Mouse (Mus musculus) gastrocnemius, adult 2 months (tissue): ENCODE data around the gene Igdcc4. TPM values are rescaled to one million over a fixed set of nuclear protein-coding genes. Genes with fewer than 3 reads are reported as not detected.
A peak's percentile ranks its signal among the peaks of the same experiment; 100 is the strongest.

Source experiments
- DNase-seq: peaks from one replicate; pipeline ENCODE4 v3.0.0; 2022
- H3K27ac ChIP-seq: fragments of 200-600 bp; 2 replicates; pipeline ENCODE4 v1.8.1; 2022; ENCODE audit warnings: mild to moderate bottlenecking
- H3K4me3 ChIP-seq: fragments of 200-600 bp; 2 replicates; pipeline ENCODE4 v1.8.1; 2022; ENCODE audit warnings: mild to moderate bottlenecking, moderate library complexity
- CTCF ChIP-seq: fragments of 200-600 bp; IDR thresholded peaks from 2 replicates; pipeline ENCODE4 v1.8.1; 2022; ENCODE audit warnings: antibody characterized with exemption, mild to moderate bottlenecking, moderate library complexity
- intact Hi-C: fragments of 180-260 bp; cut with DNase I; formaldehyde crosslinking; loops from one replicate; pipeline ENCODE4 v1.15.1; 2025
- total RNA-seq, 2 experiments: library from RNA; stranded (reverse); gene quantifications; 2 replicates each; pipeline ENCODE4 v1.2.3; 2021

Igdcc4 gene
- total RNA-seq, 2 experiments from 2014 or later: 22.1 to 34.4 TPM

GRCm38 (mm10) chr9:65148507-65148906 is 47.2 kb downstream of the Igdcc4 start:
- no peak overlapping the region for H3K27ac ChIP-seq
- intact Hi-C loops: no loop called here
- no peak for DNase-seq
- no peak overlapping the region for H3K4me3 ChIP-seq
- TF ChIP-seq CTCF: no peak

- Histone ChIP-seq H3K4me3 (no peak overlapping the region), H3K27ac (no peak overlapping the region)
- TF ChIP-seq CTCF: no peak
- intact Hi-C loops: no loop called here
- DNase-seq: no peak
These were observed 51.5 kb downstream of the Igdcc4 start for GRCm38 (mm10) chr9:65152711-65153330.

GRCm38 (mm10) chr9:65153331-65153711 is 52.0 kb downstream of the Igdcc4 start:
- intact Hi-C loops: no loop called here

GRCm38 (mm10) chr9:65154692-65155455 is 53.6 kb downstream of the Igdcc4 start:
- H3K4me3 ChIP-seq: no peak overlapping the region
- intact Hi-C loops: no loop called here
- TF ChIP-seq CTCF: no peak
- H3K27ac ChIP-seq: no peak overlapping the region
- no peak for DNase-seq

More at GRCm38 (mm10) chr9:65153331-65153711, 52.0 kb downstream of the Igdcc4 start:
- no peak for TF ChIP-seq CTCF
- Histone ChIP-seq H3K4me3 (no peak overlapping the region), H3K27ac (no peak overlapping the region)
- no peak for DNase-seq

GRCm38 (mm10) chr9:65156604-65157003 is 55.3 kb downstream of the Igdcc4 start:
- no peak for TF ChIP-seq CTCF
- intact Hi-C loops: no loop called here
- H3K27ac ChIP-seq: no peak overlapping the region
- DNase-seq: no peak
- no peak overlapping the region for H3K4me3 ChIP-seq

- Histone ChIP-seq H3K27ac (no peak overlapping the region), H3K4me3 (no peak overlapping the region)
- DNase-seq: no peak
- TF ChIP-seq CTCF: no peak
- intact Hi-C loops: no loop called here
These were observed 56.3 kb downstream of the Igdcc4 start for GRCm38 (mm10) chr9:65157631-65158030.

- no peak for DNase-seq
- Histone ChIP-seq H3K27ac (no peak overlapping the region), H3K4me3 (no peak overlapping the region)
- intact Hi-C loops: no loop called here
- no peak for TF ChIP-seq CTCF
These were observed 59.9 kb downstream of the Igdcc4 start for GRCm38 (mm10) chr9:65161188-65161587.

GRCm38 (mm10) chr9:65161881-65162280 is 60.6 kb downstream of the Igdcc4 start:
- H3K27ac ChIP-seq: no peak overlapping the region
- no peak overlapping the region for H3K4me3 ChIP-seq
- no peak for DNase-seq
- intact Hi-C loops: no loop called here
- no peak for TF ChIP-seq CTCF

- no peak overlapping the region for H3K27ac ChIP-seq
- intact Hi-C loops: no loop called here
- peak; percentile 48 for DNase-seq
- TF ChIP-seq CTCF: no peak
- H3K4me3 ChIP-seq: peak overlapping the region; percentile 66
These were observed 61.7 kb downstream of the Igdcc4 start for GRCm38 (mm10) chr9:65162711-65163639.

- no peak overlapping the region for H3K4me3 ChIP-seq
- H3K27ac ChIP-seq: no peak overlapping the region
- peak; percentile 65 for TF ChIP-seq CTCF
- intact Hi-C loops: loop anchor here (1.0 kb wide), 1 partner anchor 32 kb away; no protein-coding TSS in a partner anchor
- DNase-seq: no peak
These were observed 63.6 kb downstream of the Igdcc4 start for GRCm38 (mm10) chr9:65164870-65165269.

GRCm38 (mm10) chr9:65166386-65166785 is 65.1 kb downstream of the Igdcc4 start:
- intact Hi-C loops: no loop called here
- Histone ChIP-seq H3K4me3 (no peak overlapping the region), H3K27ac (no peak overlapping the region)
- DNase-seq: no peak
- no peak for TF ChIP-seq CTCF

GRCm38 (mm10) chr9:65168534-65168933 is 67.2 kb downstream of the Igdcc4 start:
- TF ChIP-seq CTCF: no peak
- no peak overlapping the region for H3K27ac ChIP-seq
- intact Hi-C loops: no loop called here
- no peak overlapping the region for H3K4me3 ChIP-seq
- no peak for DNase-seq

- no peak for DNase-seq
- no peak overlapping the region for H3K4me3 ChIP-seq
- intact Hi-C loops: no loop called here
- no peak for TF ChIP-seq CTCF
- H3K27ac ChIP-seq: no peak overlapping the region
These were observed 67.7 kb downstream of the Igdcc4 start for GRCm38 (mm10) chr9:65168952-65169351.
